Mouse (Mus musculus): ENCODE measurements around the gene Tor1aip2. TPM values are rescaled to one million over a fixed set of nuclear protein-coding genes. Genes with fewer than 3 reads are reported as not detected.

Tor1aip2 gene
- polyA plus RNA-seq, 1 experiment from 2014 or later = 91.7 TPM

Other genes with a start within 250 kb of the Tor1aip2 start
- 26.6 and 27.6 TPM in 2 replicates for gene Qsox1, start 222.5 kb upstream of the Tor1aip2 start, polyA plus RNA-seq (2016; fragmentation: Nextera tagmentation; extraction: Ambion mirVana)
- gene Cep350, start 62.1 kb upstream of the Tor1aip2 start, polyA plus RNA-seq (2016; fragmentation: Nextera tagmentation; extraction: Ambion mirVana) = 14.0 and 17.2 TPM in 2 replicates
- 37.2 and 43.1 TPM in 2 replicates for gene Tor1aip1, start 1.1 kb downstream of the Tor1aip2 start, polyA plus RNA-seq (2016; fragmentation: Nextera tagmentation; extraction: Ambion mirVana)
- 6.4 and 7.9 TPM in 2 replicates for gene Fam163a, start 169.6 kb downstream of the Tor1aip2 start, polyA plus RNA-seq (2016; fragmentation: Nextera tagmentation; extraction: Ambion mirVana)

All from hindbrain, embryonic 12.5 days (tissue).